Mouse (Mus musculus): Measurements from ENCODE around the gene Ccdc171. TPM values are rescaled to one million over a fixed set of nuclear protein-coding genes. Genes with fewer than 3 reads are reported as not detected.
"Not testable (repeated sequence)": the region's sequence is repeated elsewhere in the genome, so short reads cannot be mapped to it uniquely, and the experiment has no call there.

Ccdc171 gene
- polyA plus RNA-seq, 1 experiment, result 0.62 TPM

GRCm38 (mm10) chr4:83509600-83509999, 15.7 kb upstream of the Ccdc171 start:
- H3K36me3 ChIP-seq (replicated peaks; ENCODE audit: low read length), result no peaks in the 10 kb centered on the region
- TF ChIP-seq FLI1 (IDR thresholded peaks at IDR 0.05; ENCODE audit: low read length), result no peak
- no peak for TF ChIP-seq GATA1 (IDR thresholded peaks at IDR 0.05; ENCODE audit: borderline replicate concordance, low read length)
- H3K4me1 ChIP-seq, result peaks cover 28% of the 10 kb centered on the region
- H3K9me3 ChIP-seq, result no peaks in the 10 kb centered on the region
- peaks cover 15% of the 10 kb centered on the region for H3K27me3 ChIP-seq (replicated peaks)
- H3K4me3 ChIP-seq (replicated peaks), result no peak overlapping the region

GRCm38 (mm10) chr4:83511083-83511482, 14.3 kb upstream of the Ccdc171 start:
- peaks cover 15% of the 10 kb centered on the region for H3K27me3 ChIP-seq (replicated peaks)
- TF ChIP-seq FLI1 (IDR thresholded peaks at IDR 0.05; ENCODE audit: low read length) (no peak), GATA1 (IDR thresholded peaks at IDR 0.05; ENCODE audit: borderline replicate concordance, low read length) (no peak)
- no peaks in the 10 kb centered on the region for H3K36me3 ChIP-seq (replicated peaks; ENCODE audit: low read length)
- H3K9me3 ChIP-seq, result no peaks in the 10 kb centered on the region
- H3K4me1 ChIP-seq, result peaks cover 35% of the 10 kb centered on the region
- no peak overlapping the region for H3K4me3 ChIP-seq (replicated peaks)

GRCm38 (mm10) chr4:83512217-83512616, 13.1 kb upstream of the Ccdc171 start:
- peaks cover 14% of the 10 kb centered on the region for H3K27me3 ChIP-seq (replicated peaks)
- TF ChIP-seq FLI1 (IDR thresholded peaks at IDR 0.05; ENCODE audit: low read length) (no peak), GATA1 (IDR thresholded peaks at IDR 0.05; ENCODE audit: borderline replicate concordance, low read length) (no peak)
- H3K4me1 ChIP-seq, result peaks cover 35% of the 10 kb centered on the region
- no peaks in the 10 kb centered on the region for H3K9me3 ChIP-seq
- H3K36me3 ChIP-seq (replicated peaks; ENCODE audit: low read length), result no peaks in the 10 kb centered on the region
- no peak overlapping the region for H3K4me3 ChIP-seq (replicated peaks)

GRCm38 (mm10) chr4:83512644-83513043, 12.7 kb upstream of the Ccdc171 start:
- no peaks in the 10 kb centered on the region for H3K36me3 ChIP-seq (replicated peaks; ENCODE audit: low read length)
- H3K9me3 ChIP-seq, result no peaks in the 10 kb centered on the region
- peaks cover 13% of the 10 kb centered on the region for H3K27me3 ChIP-seq (replicated peaks)
- peak overlapping the region; percentile 23 for H3K4me3 ChIP-seq (replicated peaks)
- TF ChIP-seq FLI1 (IDR thresholded peaks at IDR 0.05; ENCODE audit: low read length) (no peak), GATA1 (IDR thresholded peaks at IDR 0.05; ENCODE audit: borderline replicate concordance, low read length) (no peak)
- peaks cover 35% of the 10 kb centered on the region for H3K4me1 ChIP-seq

- TF ChIP-seq GATA1 (IDR thresholded peaks at IDR 0.05; ENCODE audit: borderline replicate concordance, low read length) (no peak), FLI1 (IDR thresholded peaks at IDR 0.05; ENCODE audit: low read length) (no peak)
- peaks cover 13% of the 10 kb centered on the region for H3K27me3 ChIP-seq (replicated peaks)
- H3K9me3 ChIP-seq, result no peaks in the 10 kb centered on the region
- no peak overlapping the region for H3K4me3 ChIP-seq (replicated peaks)
- H3K4me1 ChIP-seq, result peaks cover 35% of the 10 kb centered on the region
- H3K36me3 ChIP-seq (replicated peaks; ENCODE audit: low read length), result no peaks in the 10 kb centered on the region
Measured at GRCm38 (mm10) chr4:83514183-83514582, 11.2 kb upstream of the Ccdc171 start.

GRCm38 (mm10) chr4:83514976-83515669, 10.2 kb upstream of the Ccdc171 start:
- TF ChIP-seq FLI1 (IDR thresholded peaks at IDR 0.05; ENCODE audit: low read length) (no peak), GATA1 (IDR thresholded peaks at IDR 0.05; ENCODE audit: borderline replicate concordance, low read length) (no peak)
- H3K4me1 ChIP-seq, result peaks cover 35% of the 10 kb centered on the region

GRCm38 (mm10) chr4:83516144-83516543, 9.2 kb upstream of the Ccdc171 start:
- not testable (repeated sequence) for H3K27me3 ChIP-seq (replicated peaks); H3K9me3 ChIP-seq; H3K4me3 ChIP-seq (replicated peaks); H3K36me3 ChIP-seq (replicated peaks; ENCODE audit: low read length)
- peaks cover 29% of the 10 kb centered on the region for H3K4me1 ChIP-seq

More at GRCm38 (mm10) chr4:83514976-83515669, 10.2 kb upstream of the Ccdc171 start:
- Histone ChIP-seq H3K9me3 (no peaks in the 10 kb centered on the region), H3K27me3 (replicated peaks) (peaks cover 12% of the 10 kb centered on the region), H3K4me3 (replicated peaks) (no peak overlapping the region), H3K36me3 (replicated peaks; ENCODE audit: low read length) (no peaks in the 10 kb centered on the region)

GRCm38 (mm10) chr4:83519148-83519547, 6.2 kb upstream of the Ccdc171 start:
- no peaks in the 10 kb centered on the region for H3K27me3 ChIP-seq (replicated peaks)
- TF ChIP-seq FLI1 (IDR thresholded peaks at IDR 0.05; ENCODE audit: low read length) (no peak), GATA1 (IDR thresholded peaks at IDR 0.05; ENCODE audit: borderline replicate concordance, low read length) (no peak)
- no peak overlapping the region for H3K4me3 ChIP-seq (replicated peaks)
- H3K4me1 ChIP-seq, result peaks cover 22% of the 10 kb centered on the region
- no peaks in the 10 kb centered on the region for H3K9me3 ChIP-seq
- H3K36me3 ChIP-seq (replicated peaks; ENCODE audit: low read length), result no peaks in the 10 kb centered on the region

GRCm38 (mm10) chr4:83519807-83520206, 5.5 kb upstream of the Ccdc171 start:
- no peaks in the 10 kb centered on the region for H3K27me3 ChIP-seq (replicated peaks)
- H3K4me1 ChIP-seq, result peaks cover 22% of the 10 kb centered on the region
- H3K9me3 ChIP-seq, result no peaks in the 10 kb centered on the region
- no peak overlapping the region for H3K4me3 ChIP-seq (replicated peaks)
- TF ChIP-seq FLI1 (IDR thresholded peaks at IDR 0.05; ENCODE audit: low read length) (no peak), GATA1 (IDR thresholded peaks at IDR 0.05; ENCODE audit: borderline replicate concordance, low read length) (no peak)
- H3K36me3 ChIP-seq (replicated peaks; ENCODE audit: low read length), result no peaks in the 10 kb centered on the region

GRCm38 (mm10) chr4:83520308-83520707, 5.0 kb upstream of the Ccdc171 start:
- Histone ChIP-seq H3K36me3 (replicated peaks; ENCODE audit: low read length) (no peaks in the 10 kb centered on the region), H3K27me3 (replicated peaks) (no peaks in the 10 kb centered on the region), H3K4me3 (replicated peaks) (no peak overlapping the region), H3K9me3 (no peaks in the 10 kb centered on the region), H3K4me1 (peaks cover 18% of the 10 kb centered on the region)
- no peak for TF ChIP-seq GATA1 (IDR thresholded peaks at IDR 0.05; ENCODE audit: borderline replicate concordance, low read length)
- no peak for TF ChIP-seq FLI1 (IDR thresholded peaks at IDR 0.05; ENCODE audit: low read length)
